Mouse (Mus musculus) left cerebral cortex, adult 6 months (tissue): ENCODE data around the gene Ntn3. TPM values are rescaled to one million over a fixed set of nuclear protein-coding genes. Genes with fewer than 3 reads are reported as not detected.

Experiments used
- long read RNA-seq, 2 experiments: library from polyadenylated mRNA; unstranded; transcript quantifications; one replicate each; pipeline ENCODE4 v2.0.0; 2019 to 2020
- polyA plus RNA-seq: library from polyadenylated mRNA; unstranded; fragments of <200 nt; fragmentation: Nextera tagmentation; gene quantifications from 2 replicates; pipeline ENCODE4 v1.2.3, GENCODE M21; 2021

Gene Ntn3
- polyA plus RNA-seq = 2.0 and 5.5 TPM in 2 replicates
- long read RNA-seq, experiment 1, full-length matches to known transcripts = 9 of 10 reads
- long read RNA-seq, experiment 1, partial matches to known transcripts = 0 of 10 reads
- long read RNA-seq, experiment 1, other reads (novel, unspliced or antisense) = 1 of 10 reads
- long read RNA-seq, experiment 2, full-length matches to known transcripts = 1 of 4 reads
- long read RNA-seq, experiment 2, partial matches to known transcripts = 0 of 4 reads
- long read RNA-seq, experiment 2, other reads (novel, unspliced or antisense) = 3 of 4 reads

GRCm38 (mm10) chr17:24209043-24209915 lies at the start of gene Ntn3:
TSS of gene Ntn3 (minus strand) at chr17:24209531.

DNA sequence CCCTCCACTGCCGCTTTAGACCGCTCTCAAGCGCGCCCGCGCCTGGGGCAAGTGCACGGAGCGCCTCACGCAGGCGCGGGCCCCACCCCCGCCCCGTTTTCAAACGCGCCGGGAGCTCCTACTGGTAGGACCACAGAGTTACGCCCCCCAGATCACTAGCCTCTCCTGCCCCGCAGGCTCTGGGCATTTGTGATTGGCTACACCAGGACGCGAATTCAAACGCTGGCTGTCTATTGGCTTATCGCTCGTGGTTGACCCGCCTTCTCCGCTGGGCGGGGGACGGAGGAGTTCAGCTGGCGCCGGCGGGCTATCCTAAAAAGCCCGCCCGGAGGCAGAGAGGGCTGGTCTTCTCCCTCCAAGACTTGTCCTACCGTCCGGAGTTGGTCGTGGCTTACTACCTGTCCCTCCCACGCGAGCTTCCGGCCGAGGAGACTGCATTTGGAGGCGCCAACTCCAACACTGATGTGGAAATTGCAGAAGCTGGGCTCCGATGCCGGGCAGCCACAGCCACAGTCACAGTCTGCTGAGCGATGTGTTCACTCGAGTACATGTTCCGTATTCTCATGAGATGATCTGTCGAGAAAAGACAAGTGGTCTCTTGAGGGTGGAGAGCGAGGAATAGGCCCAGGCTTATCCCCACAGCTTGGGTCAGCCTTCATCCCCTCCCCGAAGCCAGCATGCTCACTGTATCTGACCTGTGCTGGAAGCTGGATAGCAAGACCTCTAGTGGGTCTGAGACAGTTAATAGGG lies 42.2 kb upstream of the Ntn3 start, which contains the start of gene Ccnf:
Ccnf (minus strand) TSS at position 165 of the 750 bp plus-strand sequence.

GRCm38 (mm10) chr17:24220435-24221411 lies 11.4 kb upstream of the Ntn3 start, which contains the start of gene Tedc2:
TSS of gene Tedc2 (minus strand) at chr17:24220851.

DNA sequence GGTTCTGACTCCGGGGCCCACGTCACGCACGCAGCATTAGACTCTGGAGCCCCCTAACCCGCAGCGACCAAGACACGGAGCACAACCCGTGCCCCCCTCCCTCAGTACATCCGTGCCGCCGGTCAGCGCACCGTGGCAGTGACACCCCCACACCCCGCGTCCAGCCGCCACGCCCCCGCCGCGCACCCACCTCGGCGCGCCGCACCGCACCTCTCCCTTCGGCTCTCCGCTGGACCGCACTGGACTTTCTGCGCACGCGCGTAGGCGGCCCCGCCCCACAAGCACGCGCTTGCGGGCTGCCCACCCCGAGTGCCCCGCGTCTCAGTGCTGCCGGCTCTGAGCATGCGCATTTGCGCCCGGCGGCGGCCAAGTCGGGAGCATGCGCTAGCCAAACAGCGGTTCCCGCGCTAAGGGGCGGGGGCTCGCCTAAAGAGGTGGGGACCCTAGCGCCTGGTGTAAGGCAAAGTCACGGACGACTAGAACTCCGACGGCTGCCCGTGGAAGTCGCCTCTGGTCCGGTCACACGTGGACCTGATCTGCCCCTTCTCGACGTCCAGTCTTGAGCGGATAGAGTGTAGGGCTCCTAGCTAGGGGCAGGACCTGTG lies 3.9 kb downstream of the Ntn3 start, which contains the start of gene Tbc1d24:
Tbc1d24 (minus strand) TSS at position 279 of the 605 bp plus-strand sequence.

GRCm38 (mm10) chr17:24169317-24170065 lies 39.8 kb downstream of the Ntn3 start, which contains the start of gene Atp6v0c:
TSS of gene Atp6v0c (minus strand) at chr17:24169702.

GRCm38 (mm10) chr17:24163176-24163962 lies 46.0 kb downstream of the Ntn3 start, which contains the start of gene Amdhd2:
TSS of gene Amdhd2 (minus strand) at chr17:24163766.

Other genes starting within 250 kb of the Ntn3 start
- gene Prss30, start 229.0 kb downstream of the Ntn3 start, polyA plus RNA-seq = 0.21 and 0.48 TPM in 2 replicates
- 3.7 and 5.0 TPM in 2 replicates for gene Prss22, start 211.4 kb downstream of the Ntn3 start, polyA plus RNA-seq
- gene Prss27, start 171.4 kb downstream of the Ntn3 start, polyA plus RNA-seq = not detected in 2 replicates
- gene Kctd5, start 136.0 kb downstream of the Ntn3 start, polyA plus RNA-seq = 22.2 and 27.3 TPM in 2 replicates
- 40.3 and 56.0 TPM in 2 replicates for gene Pdpk1, start 58.6 kb downstream of the Ntn3 start, polyA plus RNA-seq
- gene Amdhd2, start 45.8 kb downstream of the Ntn3 start, polyA plus RNA-seq = 24.5 and 32.9 TPM in 2 replicates
- 2,129 and 2,190 TPM in 2 replicates for gene Atp6v0c, start 39.8 kb downstream of the Ntn3 start, polyA plus RNA-seq
- 13.7 and 14.1 TPM in 2 replicates for gene Tbc1d24, start 4.0 kb downstream of the Ntn3 start, polyA plus RNA-seq
- gene Tedc2, start 11.3 kb upstream of the Ntn3 start, polyA plus RNA-seq = 8.3 and 8.5 TPM in 2 replicates
- gene Ccnf, start 42.0 kb upstream of the Ntn3 start, polyA plus RNA-seq = 2.2 and 2.4 TPM in 2 replicates
- 0.22 and 0.34 TPM in 2 replicates for gene Abca17, start 141.5 kb upstream of the Ntn3 start, polyA plus RNA-seq
- 10.9 and 18.7 TPM in 2 replicates for gene Abca3, start 142.4 kb upstream of the Ntn3 start, polyA plus RNA-seq
- 90.6 and 122 TPM in 2 replicates for gene Rnps1, start 205.0 kb upstream of the Ntn3 start, polyA plus RNA-seq
- gene Eci1, start 217.1 kb upstream of the Ntn3 start, polyA plus RNA-seq = 78.8 and 90.8 TPM in 2 replicates
- gene Dnase1l2, start 233.6 kb upstream of the Ntn3 start, polyA plus RNA-seq = 0.21 and 0.36 TPM in 2 replicates